Mouse (Mus musculus): Measurements from ENCODE around the gene Olfr1445. TPM values are rescaled to one million over a fixed set of nuclear protein-coding genes. Genes with fewer than 3 reads are reported as not detected.

Gene Olfr1445
- total RNA-seq (2021) = not detected in 2 replicates
- long read RNA-seq, experiment 1 = 0 reads
- long read RNA-seq, experiment 2 = 0 reads

DNA sequence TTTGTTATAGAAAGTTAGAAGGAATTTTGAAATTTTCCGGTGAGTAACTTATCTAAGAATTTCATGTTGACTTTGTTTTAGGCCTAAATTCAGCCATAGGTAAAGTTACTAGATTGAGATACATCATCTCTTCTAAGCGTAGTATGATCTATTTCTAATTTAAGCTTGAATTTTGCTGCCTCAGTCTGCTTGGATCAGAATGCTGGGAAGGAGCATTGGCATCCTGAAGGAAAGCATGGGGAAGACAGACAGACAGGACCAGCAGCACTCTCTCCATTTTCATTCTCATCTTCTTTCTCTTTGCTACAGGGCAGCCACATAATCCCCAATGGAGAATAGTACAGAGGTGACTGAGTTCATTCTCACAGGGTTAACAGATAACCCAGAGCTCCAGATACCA is at the start of gene Olfr1445:
TSS of gene Olfr1445 (plus strand) at position 301 of the 400 bp plus-strand sequence.
- DNase-seq = no peak

DNA sequence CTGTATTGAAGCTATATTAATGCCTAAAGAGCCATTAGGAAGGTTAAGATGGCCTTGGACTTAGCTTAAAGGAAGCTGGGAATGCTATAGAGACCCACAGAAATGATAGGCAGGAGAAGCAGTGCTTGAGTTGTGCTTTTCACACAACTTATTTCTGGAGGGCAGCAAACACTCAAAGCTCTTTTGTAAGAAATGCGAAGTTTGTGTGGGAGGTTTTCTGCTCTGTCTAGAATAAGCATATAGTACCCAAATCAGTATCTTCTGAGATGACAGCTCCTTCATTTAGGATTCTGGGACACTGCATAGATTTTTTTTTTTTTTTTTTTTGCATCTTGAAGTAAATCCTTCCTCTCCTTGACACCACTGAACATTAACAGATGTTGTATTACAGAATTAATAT is 45.1 kb upstream of the Olfr1445 start:
- no peak for DNase-seq

DNA sequence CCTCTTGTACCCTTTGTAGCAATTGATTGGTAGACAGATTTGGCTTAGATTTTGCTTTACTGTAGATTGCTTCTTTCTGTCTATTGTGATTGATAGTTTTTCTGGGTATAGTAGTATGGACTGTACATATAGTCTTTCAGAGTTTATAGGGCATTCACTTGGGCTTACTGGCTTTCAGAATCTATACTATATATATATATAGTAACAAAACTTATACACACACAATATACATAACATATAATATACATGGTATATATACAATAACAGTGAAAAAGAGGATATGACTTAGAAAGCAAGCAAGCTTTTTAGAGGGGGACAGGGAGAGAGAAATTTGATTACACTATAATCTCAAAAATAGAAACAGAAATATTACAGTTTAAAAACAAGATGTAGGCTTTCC is 37.3 kb upstream of the Olfr1445 start, which contains the start of gene Gm5244:
TSS of gene Gm5244 (plus strand) at position 301 of the 400 bp plus-strand sequence.
- DNase-seq = no peak

DNA sequence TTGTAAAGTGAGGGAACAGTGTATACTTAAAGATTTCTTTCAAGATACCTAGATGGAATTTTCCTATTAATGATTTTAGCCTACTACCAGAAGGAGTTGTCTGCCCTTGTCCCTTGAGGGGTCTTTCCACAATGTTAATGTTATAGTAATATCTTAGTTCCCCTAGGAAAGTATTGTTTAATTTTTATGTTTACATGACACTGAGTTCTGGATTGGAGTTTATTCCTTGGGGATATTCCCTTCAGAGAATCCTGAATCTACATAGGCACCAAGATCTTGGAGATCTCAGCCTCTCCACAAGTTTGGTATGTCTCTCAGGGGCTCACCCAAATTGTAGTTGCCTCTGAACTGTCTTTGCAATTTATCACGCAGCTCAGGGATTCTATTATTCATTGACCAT is 26.7 kb upstream of the Olfr1445 start, which contains the start of gene Olfr1444:
TSS of gene Olfr1444 (plus strand) at position 301 of the 400 bp plus-strand sequence.
- DNase-seq = no peak

DNA sequence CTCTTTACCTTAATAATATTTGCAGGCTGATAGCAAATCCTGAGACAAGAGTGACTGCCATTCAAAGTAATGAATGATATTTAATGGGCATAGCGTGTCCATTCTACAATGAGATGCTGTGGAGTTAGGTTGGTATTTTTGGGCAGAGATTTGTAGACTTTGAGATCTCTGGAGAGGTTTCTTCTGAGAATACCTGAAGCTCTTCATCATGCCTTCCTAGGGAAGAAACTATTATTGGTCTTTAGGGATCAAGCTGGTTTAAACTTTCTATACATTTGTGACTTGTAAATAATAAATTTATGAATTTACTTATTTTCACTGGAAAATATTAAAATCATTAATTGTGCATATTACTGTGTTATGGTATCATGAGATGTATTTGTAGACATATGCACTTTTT is 9.8 kb downstream of the Olfr1445 start, which contains the start of gene Olfr1446:
TSS of gene Olfr1446 (minus strand) at position 101 of the 400 bp plus-strand sequence.
- DNase-seq = no peak

DNA sequence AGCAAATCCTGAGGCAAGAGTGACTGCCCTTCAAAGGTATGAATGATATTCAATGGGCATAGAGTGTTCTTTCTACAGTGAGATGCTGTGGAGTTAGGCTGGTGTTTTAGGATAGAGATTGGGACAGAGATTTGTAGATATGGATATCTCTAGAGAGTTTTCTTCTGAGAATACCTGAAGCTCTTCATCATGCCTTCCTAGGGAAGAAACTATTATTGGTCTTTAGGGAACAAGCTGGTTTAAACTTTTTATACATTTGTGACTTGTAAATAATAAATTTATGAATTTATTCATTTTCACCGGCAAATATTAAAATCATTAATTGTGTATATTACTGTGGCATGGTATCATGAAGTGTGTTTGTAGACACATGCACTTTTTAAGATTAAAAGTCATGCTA is 20.0 kb downstream of the Olfr1445 start, which contains the start of gene Olfr1447:
TSS of gene Olfr1447 (minus strand) at position 101 of the 400 bp plus-strand sequence.
- no peak for DNase-seq

DNA sequence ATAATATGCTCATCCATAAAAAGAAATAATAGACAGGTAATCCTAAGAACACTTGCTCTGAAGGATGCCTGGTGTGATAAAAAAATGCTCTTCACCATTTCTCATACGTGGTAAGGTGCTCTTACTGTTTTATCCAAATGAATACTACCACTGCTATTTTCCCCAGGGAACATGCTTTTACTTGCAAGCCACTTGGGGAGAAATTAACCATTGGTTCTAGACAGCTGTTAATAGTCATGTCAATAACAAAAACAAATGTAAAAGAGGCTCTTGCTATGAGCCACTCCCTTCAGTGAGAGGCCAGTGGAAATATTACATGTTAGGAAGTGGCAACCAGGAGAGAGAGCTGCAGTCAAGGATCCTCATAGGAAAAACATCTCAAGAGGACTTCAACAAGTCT is 40.7 kb downstream of the Olfr1445 start, which contains the start of gene Olfr1448:
TSS of gene Olfr1448 (minus strand) at position 101 of the 400 bp plus-strand sequence.
- DNase-seq = no peak

DNA sequence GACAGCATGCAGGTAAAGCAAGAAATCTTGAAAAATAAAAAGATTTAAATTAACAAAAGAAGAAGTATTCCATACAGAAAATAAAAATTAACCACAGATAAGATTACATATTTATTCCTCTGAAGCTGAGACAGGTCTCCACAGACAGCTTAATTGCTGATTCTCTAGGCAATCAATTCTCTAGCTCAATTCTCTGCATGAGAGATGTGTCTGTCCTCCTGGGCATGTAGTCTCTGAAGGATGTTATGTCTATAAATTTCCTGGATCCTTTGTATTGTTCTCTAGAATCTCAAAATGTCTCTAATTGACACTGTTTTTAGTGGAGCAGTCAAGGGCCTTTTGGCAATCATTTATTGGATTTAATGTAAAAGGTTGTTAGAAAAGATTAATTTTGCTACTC is 46.9 kb downstream of the Olfr1445 start, which contains the start of gene Olfr1449:
TSS of gene Olfr1449 (plus strand) at position 301 of the 400 bp plus-strand sequence.
- no peak for DNase-seq

Other genes starting within 250 kb of the Olfr1445 start
- not detected in 2 replicates for gene Olfr1442, start 213.4 kb upstream of the Olfr1445 start, total RNA-seq (2021)
- gene Olfr1443, start 205.7 kb upstream of the Olfr1445 start, total RNA-seq (2021) = not detected in 2 replicates
- 5.9 TPM in 1 of 2 replicates, not detected in the other for gene Keg1, start 188.1 kb upstream of the Olfr1445 start, total RNA-seq (2021)
- 2.9 and 3.0 TPM in 2 replicates for gene Cntf, start 118.2 kb upstream of the Olfr1445 start, total RNA-seq (2021)
- gene Zfp91, start 87.7 kb upstream of the Olfr1445 start, total RNA-seq (2021) = 87.0 and 88.4 TPM in 2 replicates
- gene Lpxn, start 87.7 kb upstream of the Olfr1445 start, total RNA-seq (2021) = 1.4 and 5.1 TPM in 2 replicates
- not detected in 2 replicates for gene Gm5244, start 37.2 kb upstream of the Olfr1445 start, total RNA-seq (2021)
- gene Olfr1444, start 26.6 kb upstream of the Olfr1445 start, total RNA-seq (2021) = not detected in 2 replicates
- gene Olfr1446, start 9.7 kb downstream of the Olfr1445 start, total RNA-seq (2021) = not detected in 2 replicates
- not detected in 2 replicates for gene Olfr1447, start 19.9 kb downstream of the Olfr1445 start, total RNA-seq (2021)
- gene Olfr1448, start 40.6 kb downstream of the Olfr1445 start, total RNA-seq (2021) = not detected in 2 replicates
- gene Olfr1449, start 47.0 kb downstream of the Olfr1445 start, total RNA-seq (2021) = not detected in 2 replicates
- gene Olfr1450, start 66.4 kb downstream of the Olfr1445 start, total RNA-seq (2021) = not detected in 2 replicates
- gene Olfr1451, start 111.2 kb downstream of the Olfr1445 start, total RNA-seq (2021) = not detected in 2 replicates
- gene Olfr1453, start 144.5 kb downstream of the Olfr1445 start, total RNA-seq (2021) = not detected in 2 replicates
- gene Olfr1454, start 176.8 kb downstream of the Olfr1445 start, total RNA-seq (2021) = not detected in 2 replicates
- gene Olfr1457, start 214.0 kb downstream of the Olfr1445 start, total RNA-seq (2021) = not detected in 2 replicates
- not detected in 2 replicates for gene Olfr1458, start 222.9 kb downstream of the Olfr1445 start, total RNA-seq (2021)

All from adrenal gland, postnatal 14 days (tissue).